ENCODE assay signal across 9 mouse cellular contexts in genomic region chr11:68807787-68808186, GRCm38 (mm10).
A peak's percentile ranks its signal among the peaks of the same experiment; 100 is the strongest.
DNase-seq lines count a peak whose midpoint lies in the region; ATAC-seq and TF ChIP-seq lines count a peak whose summit lies in the region.
"Had no signal": no experiment of that assay in that cellular context is flagged by ENCODE, and none has a peak within 500 bp of the region (broad histone marks: within the 10 kb centered on the region; RNA-seq: fewer than 3 reads in every experiment).

No protein-coding gene starts in this region.

- no peak overlapping the region for H3K27ac ChIP-seq in kidney, postnatal 0 days
- no peak overlapping the region for H3K27ac ChIP-seq in liver, embryonic 14.5 days
- H3K27ac ChIP-seq: neural tube, embryonic 13.5 days had no signal

- peak; percentile 59; the same call in 1 of the 2 replicates for ATAC-seq in kidney, postnatal 0 days (replicated peaks; ENCODE audit: low FRiP score, low read depth)
- 0 out of 2 replicates have a peak, but pooled peaks have one; percentile 14 for ATAC-seq in liver, embryonic 14.5 days (ENCODE audit: insufficient read depth)

- H3K27me3 ChIP-seq in kidney, postnatal 0 days (ENCODE audit: insufficient read depth, low read length) = no peaks in the 10 kb centered on the region
- H3K27me3 ChIP-seq in liver, embryonic 14.5 days (ENCODE audit: control insufficient read depth, insufficient read depth, low read length) = no peaks in the 10 kb centered on the region
- H3K27me3 ChIP-seq: neural tube, embryonic 13.5 days had no signal

- WGBS in kidney, postnatal 0 days = 37% methylated on average over 6 of the region's 6 CpGs
- WGBS in liver, embryonic 14.5 days (ENCODE audit: insufficient replicate concordance) = 34% methylated on average over 6 of the region's 6 CpGs

- H3K9me3 ChIP-seq in kidney, postnatal 0 days (replicated peaks; ENCODE audit: low read length) = no peaks in the 10 kb centered on the region
- H3K9me3 ChIP-seq in liver, embryonic 14.5 days (ENCODE audit: control insufficient read depth, low read length) = no peaks in the 10 kb centered on the region
- H3K9me3 ChIP-seq: neural tube, embryonic 13.5 days had no signal

- no peak overlapping the region for H3K9ac ChIP-seq in kidney, postnatal 0 days (ENCODE audit: low read depth, low read length)
- no peak overlapping the region for H3K9ac ChIP-seq in liver, embryonic 14.5 days (replicated peaks)
- H3K9ac ChIP-seq: neural tube, embryonic 13.5 days had no signal

- peak; percentile 66 for DNase-seq in layer of hippocampus, adult 11-12 months (ENCODE audit: low spot score)
- no peak for DNase-seq in layer of hippocampus, adult 9-11 months
- peak; percentile 67 for DNase-seq in cerebellum, adult 11-12 months
- peak; percentile 67 for DNase-seq in forelimb bud, embryonic 11.5 days (ENCODE audit: low read depth, low spot score)
- DNase-seq in kidney, postnatal 0 days (ENCODE audit: low spot score) = peak; percentile 40
- DNase-seq in liver, embryonic 14.5 days (ENCODE audit: low read depth in 3 of 3, low spot score in 3 of 3) = peak; percentile 11 to 23 (median 14)
- DNase-seq in ovary, postnatal 36 days (ENCODE audit: low spot score) = peak; percentile 72
- peak; percentile 36 to 80 for DNase-seq in thymus, postnatal 10 days (ENCODE audit: low spot score in 2 of 2)

- H3K4me3 ChIP-seq in kidney, postnatal 0 days (replicated peaks; ENCODE audit: low read depth, low read length) = no peak overlapping the region
- H3K4me3 ChIP-seq in liver, embryonic 14.5 days (ENCODE audit: insufficient read depth in 1 of 2, low read depth in 2 of 2, low read length in 2 of 2) = no peak overlapping the region
- H3K4me3 ChIP-seq: neural tube, embryonic 13.5 days had no signal

- no peaks in the 10 kb centered on the region for H3K4me1 ChIP-seq in kidney, postnatal 0 days (replicated peaks; ENCODE audit: insufficient read depth, low read length)
- H3K4me1 ChIP-seq in liver, embryonic 14.5 days (replicated peaks; ENCODE audit: control insufficient read depth in 2 of 2, insufficient read depth in 2 of 2, low read length in 1 of 2) = no peaks in the 10 kb centered on the region
- H3K4me1 ChIP-seq: neural tube, embryonic 13.5 days had no signal

- peak; percentile 93 for TF ChIP-seq CTCF in kidney, postnatal 0 days (IDR thresholded peaks at IDR 0.05; ENCODE audit: low read depth)
- peak; percentile 98 for TF ChIP-seq CTCF in liver, embryonic 14.5 days (IDR thresholded peaks at IDR 0.05; ENCODE audit: low read depth)

- TF ChIP-seq EP300 in liver, embryonic 14.5 days (IDR thresholded peaks at IDR 0.05; ENCODE audit: low read depth) = no peak

- no peak overlapping the region for H3K4me2 ChIP-seq in kidney, postnatal 0 days (ENCODE audit: low read length)
- H3K4me2 ChIP-seq in liver, embryonic 14.5 days (ENCODE audit: low read depth) = no peak overlapping the region
- H3K4me2 ChIP-seq: neural tube, embryonic 13.5 days had no signal

- H3K36me3 ChIP-seq in kidney, postnatal 0 days (ENCODE audit: insufficient read depth, low read length) = peaks cover 83% of the 10 kb centered on the region
- peaks cover 44% of the 10 kb centered on the region for H3K36me3 ChIP-seq in liver, embryonic 14.5 days (replicated peaks; ENCODE audit: control insufficient read depth, insufficient read depth, low read depth)
